Mouse (Mus musculus): ENCODE data around the gene Neurl1b.

DNA sequence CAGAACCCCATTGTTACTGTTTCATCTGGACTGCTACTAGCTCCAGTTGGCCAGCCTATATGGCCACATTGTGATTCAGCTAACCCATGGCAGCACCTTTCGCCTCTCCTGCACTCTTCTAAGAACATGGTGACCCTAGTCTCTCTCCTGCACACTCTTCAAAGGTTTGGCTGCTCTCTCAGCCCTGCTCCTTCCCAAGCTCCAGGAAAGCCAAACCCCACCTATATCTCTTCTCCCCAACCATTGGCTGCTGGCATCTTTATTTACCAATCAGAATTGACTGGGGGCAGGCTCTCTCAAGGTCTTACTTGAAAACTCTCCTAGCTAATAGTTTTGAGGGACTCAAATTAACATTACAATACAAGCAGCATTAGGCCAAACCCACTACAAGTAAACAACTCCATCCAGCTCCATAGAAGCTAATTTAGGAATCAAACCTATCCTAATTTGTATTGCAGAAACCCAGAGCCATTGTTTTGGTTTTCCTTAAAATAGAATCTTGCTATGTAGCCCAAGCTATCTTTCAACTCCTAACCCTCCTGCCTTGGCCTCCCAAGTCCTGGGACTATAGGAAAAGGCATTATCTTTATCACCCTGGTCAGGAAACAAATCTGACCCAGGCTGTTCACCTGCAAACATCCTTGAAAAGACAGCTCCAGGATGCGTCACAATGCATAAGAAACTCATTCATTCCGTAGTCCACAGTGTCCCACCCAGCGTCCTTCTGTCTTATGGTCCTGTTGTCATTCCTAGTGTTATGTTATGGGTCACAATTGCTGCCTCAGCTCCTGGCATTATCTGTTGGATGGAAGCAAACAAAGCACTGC, 80.2 kb downstream of the Neurl1b start:
- no peak for TF ChIP-seq CHD2 (IDR thresholded peaks at IDR 0.05; ENCODE audit: low read depth, low read length)
- TF ChIP-seq ZNF384 (IDR thresholded peaks at IDR 0.05; ENCODE audit: low read depth, low read length), result no peak
- TF ChIP-seq ZC3H11A (IDR thresholded peaks at IDR 0.05; ENCODE audit: borderline replicate concordance, low read depth, low read length), result no peak
- TF ChIP-seq MAFK (IDR thresholded peaks at IDR 0.05; ENCODE audit: insufficient read depth, low read depth, low read length), result no peak
- no peak for TF ChIP-seq HCFC1 (IDR thresholded peaks at IDR 0.05; ENCODE audit: borderline replicate concordance, insufficient read depth, low read length)

Measured in ES-E14 (cell line).